Mouse (Mus musculus) liver, embryonic 14.5 days (tissue): Measurements from ENCODE around the gene Zfp609.

Source experiments
- CTCF ChIP-seq: IDR thresholded peaks from 2 replicates; pipeline ENCODE4 v1.5.1; 2016; ENCODE audit warnings: antibody characterized with exemption, low read depth, control low read depth
- EP300 ChIP-seq: IDR thresholded peaks from 2 replicates; pipeline ENCODE4 v1.6.1; 2016; ENCODE audit warnings: antibody characterized with exemption, low read depth

- no peak for TF ChIP-seq EP300
- peak; percentile 77 for TF ChIP-seq CTCF
These were observed 163.2 kb downstream of the Zfp609 start for GRCm38 (mm10) chr9:65664163-65664562.
